Mouse (Mus musculus) CH12.LX (cell line): ENCODE measurements at regions not wholly inside any gene's neighbourhood (a gene's known extent, or its start where the extent isn't known, plus 50 kb on each side); places are given as distances from the start of the nearest gene placed in this dataset.

Experiments used
- DNase-seq: peaks from one replicate; pipeline ENCODE4 v3.0.0-alpha.2; 2013; ENCODE audit errors: extremely low read depth
- H3K27ac ChIP-seq: 2 replicates; pipeline ENCODE4 v1.5.1; 2012; ENCODE audit warnings: low read depth, mild to moderate bottlenecking, control low read depth, moderate library complexity; ENCODE audit not compliant: insufficient read depth
- H3K27me3 ChIP-seq: replicated peaks from 2 replicates; pipeline ENCODE3; 2012; ENCODE audit warnings: inconsistent platforms
- H3K36me3 ChIP-seq, 2 experiments: replicated peaks in 1 of 2; 2 replicates each; pipeline versions ENCODE3 to v1.6.1; 2012; ENCODE audit warnings: inconsistent platforms in 1 of 2, low read length in 1 of 2, mild to moderate bottlenecking in 1 of 2, mixed read lengths in 1 of 2, moderate library complexity in 1 of 2; ENCODE audit not compliant: control insufficient read depth in 1 of 2, insufficient read depth in 1 of 2
- H3K4me1 ChIP-seq, 2 experiments: 2 replicates each; pipeline ENCODE4 v1.6.1; 2012; ENCODE audit warnings: inconsistent platforms in 1 of 2, moderate library complexity in 1 of 2; ENCODE audit not compliant: insufficient read depth in 2 of 2, control insufficient read depth in 1 of 2
- H3K4me2 ChIP-seq: 2 replicates; pipeline ENCODE4 v1.6.1; 2012; ENCODE audit warnings: low read depth, mild to moderate bottlenecking, control low read depth; ENCODE audit not compliant: poor library complexity, insufficient read depth, severe bottlenecking
- H3K4me3 ChIP-seq, 3 experiments: fragments of 150-350 bp in 1 of 3; sonication (generic) in 1 of 3; replicated peaks in 1 of 3; 2 replicates each; pipeline versions ENCODE3 to v1.5.1; 2011 to 2012; ENCODE audit warnings: low read depth in 2 of 3, low read length in 2 of 3, mild to moderate bottlenecking in 2 of 3, moderate library complexity in 2 of 3, control low read depth in 1 of 3, improper control_type of control experiment in 1 of 3, inconsistent platforms in 1 of 3, mixed read lengths in 1 of 3; ENCODE audit not compliant: poor library complexity in 1 of 3
- H3K79me2 ChIP-seq: replicated peaks from 2 replicates; pipeline ENCODE4 v1.6.1; 2012; ENCODE audit warnings: mild to moderate bottlenecking, moderate library complexity; ENCODE audit not compliant: control insufficient read depth, poor library complexity, insufficient read depth, severe bottlenecking; ENCODE audit errors: extremely low read depth
- H3K9ac ChIP-seq: 2 replicates; pipeline ENCODE4 v1.6.1; 2012; ENCODE audit warnings: low read depth, mild to moderate bottlenecking, control low read depth, moderate library complexity; ENCODE audit not compliant: insufficient read depth
- H3K9me3 ChIP-seq: replicated peaks from 2 replicates; pipeline ENCODE3; 2012; ENCODE audit warnings: low read length, inconsistent platforms, mixed read lengths
- BHLHE40 ChIP-seq: IDR thresholded peaks from 2 replicates; pipeline ENCODE4 v1.6.1; 2011; ENCODE audit warnings: mild to moderate bottlenecking, low read depth, low read length, improper control_type of control experiment
- CHD1 ChIP-seq: IDR thresholded peaks from 2 replicates; pipeline ENCODE4 v1.6.1; 2012; ENCODE audit warnings: low read depth, low read length, improper control_type of control experiment, inconsistent platforms
- CTCF ChIP-seq, 2 experiments: IDR thresholded peaks in 1 of 2; conservative IDR thresholded peaks in 1 of 2; 2 replicates each; pipeline ENCODE4 v1.5.1; 2011 to 2012; ENCODE audit warnings: low read depth in 2 of 2, low read length in 2 of 2, improper control_type of control experiment in 1 of 2, inconsistent platforms in 1 of 2, mild to moderate bottlenecking in 1 of 2, moderate library complexity in 1 of 2
- E2F4 ChIP-seq: IDR thresholded peaks from 2 replicates; pipeline ENCODE4 v1.6.1; 2011; ENCODE audit warnings: low read depth, low read length, improper control_type of control experiment; ENCODE audit not compliant: insufficient replicate concordance
- ELF1 ChIP-seq: IDR thresholded peaks from 2 replicates; pipeline ENCODE4 v1.6.1; 2014; ENCODE audit warnings: low read depth, mild to moderate bottlenecking, inconsistent platforms, low read length, improper control_type of control experiment
- EP300 ChIP-seq: IDR thresholded peaks from 2 replicates; pipeline ENCODE4 v1.6.1; 2011; ENCODE audit warnings: low read length, improper control_type of control experiment
- ETS1 ChIP-seq: conservative IDR thresholded peaks from 2 replicates; pipeline ENCODE4 v1.6.1; 2012; ENCODE audit warnings: low read depth, mild to moderate bottlenecking, inconsistent platforms, low read length, improper control_type of control experiment, moderate library complexity
- HCFC1 ChIP-seq: IDR thresholded peaks from 2 replicates; pipeline ENCODE4 v1.6.1; 2012; ENCODE audit warnings: low read depth, mild to moderate bottlenecking, inconsistent platforms, low read length, improper control_type of control experiment
- IRF4 ChIP-seq: IDR thresholded peaks from 2 replicates; pipeline ENCODE4 v1.6.1; 2014; ENCODE audit warnings: low read depth, mild to moderate bottlenecking, inconsistent platforms, low read length, improper control_type of control experiment
- JUN ChIP-seq: IDR thresholded peaks from 2 replicates; pipeline ENCODE4 v1.6.1; 2011; ENCODE audit warnings: low read depth, mild to moderate bottlenecking, low read length, improper control_type of control experiment, moderate library complexity; ENCODE audit not compliant: insufficient read depth
- JUND ChIP-seq: conservative IDR thresholded peaks from 2 replicates; pipeline ENCODE4 v1.6.1; 2011; ENCODE audit warnings: low read depth, low read length, improper control_type of control experiment
- KAT2A ChIP-seq: IDR thresholded peaks from 2 replicates; pipeline ENCODE4 v1.6.1; 2012; ENCODE audit warnings: low read length, improper control_type of control experiment, inconsistent platforms; ENCODE audit not compliant: insufficient replicate concordance
- MAFK ChIP-seq: IDR thresholded peaks from 2 replicates; pipeline ENCODE4 v1.6.1; 2011; ENCODE audit warnings: low read length, improper control_type of control experiment; ENCODE audit not compliant: insufficient replicate concordance
- MAX ChIP-seq: IDR thresholded peaks from 2 replicates; pipeline ENCODE4 v1.6.1; 2011; ENCODE audit warnings: low read length, improper control_type of control experiment
- MAZ ChIP-seq: IDR thresholded peaks from 2 replicates; pipeline ENCODE4 v1.6.1; 2012; ENCODE audit warnings: low read depth, mild to moderate bottlenecking, inconsistent platforms, low read length, improper control_type of control experiment, moderate library complexity
- MEF2A ChIP-seq: IDR thresholded peaks from 2 replicates; pipeline ENCODE4 v1.6.1; 2014; ENCODE audit warnings: low read depth, mild to moderate bottlenecking, inconsistent platforms, low read length, improper control_type of control experiment, borderline replicate concordance
- MXI1 ChIP-seq: IDR thresholded peaks from 2 replicates; pipeline ENCODE4 v1.6.1; 2011; ENCODE audit warnings: mild to moderate bottlenecking, low read depth, low read length, improper control_type of control experiment
- MYC ChIP-seq: IDR thresholded peaks from 2 replicates; pipeline ENCODE4 v1.6.1; 2011; ENCODE audit warnings: low read depth, mild to moderate bottlenecking, improper control_type of control experiment, low read length
- NELFE ChIP-seq: IDR thresholded peaks from 2 replicates; pipeline ENCODE4 v1.6.1; 2011; ENCODE audit warnings: low read depth, low read length, improper control_type of control experiment
- NRF1 ChIP-seq: IDR thresholded peaks from 2 replicates; pipeline ENCODE4 v1.6.1; 2014; ENCODE audit warnings: low read depth, mild to moderate bottlenecking, inconsistent platforms, low read length, improper control_type of control experiment, moderate library complexity
- PAX5 ChIP-seq: IDR thresholded peaks from 2 replicates; pipeline ENCODE4 v1.6.1; 2012; ENCODE audit warnings: low read length, inconsistent platforms, mixed read lengths
- POLR2A ChIP-seq: IDR thresholded peaks from 2 replicates; pipeline ENCODE4 v1.6.1; 2011; ENCODE audit warnings: low read depth, mild to moderate bottlenecking, improper control_type of control experiment, low read length
- POLR2AphosphoS2 ChIP-seq: IDR thresholded peaks from 2 replicates; pipeline ENCODE4 v1.6.1; 2011; ENCODE audit warnings: low read depth, low read length, improper control_type of control experiment
- RAD21 ChIP-seq: IDR thresholded peaks from 2 replicates; pipeline ENCODE4 v1.6.1; 2011; ENCODE audit warnings: low read depth, mild to moderate bottlenecking, low read length, improper control_type of control experiment, moderate library complexity
- RCOR1 ChIP-seq: conservative IDR thresholded peaks from 2 replicates; pipeline ENCODE4 v1.6.1; 2012; ENCODE audit warnings: low read depth, mild to moderate bottlenecking, inconsistent platforms, low read length, improper control_type of control experiment
- SIN3A ChIP-seq: IDR thresholded peaks from 2 replicates; pipeline ENCODE4 v1.6.1; 2012; ENCODE audit warnings: low read length, improper control_type of control experiment, inconsistent platforms
- SMC3 ChIP-seq: IDR thresholded peaks from 2 replicates; pipeline ENCODE4 v1.6.1; 2011; ENCODE audit warnings: low read depth, low read length, improper control_type of control experiment
- TBP ChIP-seq: conservative IDR thresholded peaks from 2 replicates; pipeline ENCODE4 v1.6.1; 2011; ENCODE audit warnings: low read depth, low read length, improper control_type of control experiment
- TCF12 ChIP-seq: IDR thresholded peaks from 2 replicates; pipeline ENCODE4 v1.6.1; 2014; ENCODE audit warnings: low read depth, mild to moderate bottlenecking, inconsistent platforms, low read length, improper control_type of control experiment
- ZC3H11A ChIP-seq: IDR thresholded peaks from 2 replicates; pipeline ENCODE4 v1.6.1; 2012; ENCODE audit warnings: low read depth, mild to moderate bottlenecking, inconsistent platforms, low read length, improper control_type of control experiment
- ZKSCAN1 ChIP-seq: IDR thresholded peaks from 2 replicates; pipeline ENCODE4 v1.6.1; 2012; ENCODE audit warnings: low read depth, inconsistent platforms, low read length, improper control_type of control experiment, borderline replicate concordance
- ZNF384 ChIP-seq: IDR thresholded peaks from 2 replicates; pipeline ENCODE4 v1.6.1; 2012; ENCODE audit warnings: low read depth, low read length, improper control_type of control experiment, inconsistent platforms
- dilution Hi-C: fragments of 300-500 bp; cut with MboI; formaldehyde crosslinking; loops from 2 replicates; pipeline ENCODE4 v1.14.3; 2020; ENCODE audit warnings: low sequenced_read_pairs; ENCODE audit not compliant: extremely low pct_unique_long_range_greater_than_20kb, extremely low pct_ligation_motif_present
- in situ Hi-C: fragments of 300-500 bp; cut with MboI; formaldehyde crosslinking; loops from 3 replicates; pipeline ENCODE4 v1.14.3; 2019; ENCODE audit warnings: low sequenced_read_pairs, low pct_ligation_motif_present, low pct_unique_long_range_greater_than_20kb, mixed read lengths

GRCm38 (mm10) chrX:49387439-49387838 lies 76.3 kb upstream of the Arhgap36 start:
- Histone ChIP-seq H3K79me2 (no peaks in the 10 kb centered on the region), H3K9me3 (no peaks in the 10 kb centered on the region), H3K36me3 (no peaks in the 10 kb centered on the region), H3K9ac (no peak overlapping the region), H3K4me2 (no peak overlapping the region), H3K4me1 (no peaks in the 10 kb centered on the region), H3K4me3 (no peak overlapping the region), H3K27me3 (no peaks in the 10 kb centered on the region), H3K27ac (no peak overlapping the region)
- no peak for TF ChIP-seq CHD1
- TF ChIP-seq TCF12, result no peak
- TF ChIP-seq POLR2AphosphoS2, result no peak
- no peak for TF ChIP-seq MAFK
- TF ChIP-seq IRF4, result no peak
- no peak for TF ChIP-seq NRF1
- TF ChIP-seq JUND, result no peak
- TF ChIP-seq KAT2A, result no peak
- no peak for TF ChIP-seq ETS1
- no peak for TF ChIP-seq EP300
- no peak for TF ChIP-seq POLR2A
- no peak for TF ChIP-seq NELFE
- no peak for TF ChIP-seq ZNF384
- TF ChIP-seq CTCF (conservative IDR thresholded peaks at IDR 0.05 in 1 of 2, IDR thresholded peaks at IDR 0.05 in 1 of 2; ENCODE audit: low read depth in 2 of 2, low read length in 2 of 2), result no peak
- DNase-seq, result no peak
- in situ Hi-C loops, result no loop called here
- dilution Hi-C loops, result no loop called here

- no peak overlapping the region for H3K4me3 ChIP-seq
- no peak overlapping the region for H3K27ac ChIP-seq
- in situ Hi-C loops, result no loop called here
- no peak overlapping the region for H3K9ac ChIP-seq
- H3K36me3 ChIP-seq, result no peaks in the 10 kb centered on the region
- H3K9me3 ChIP-seq, result no peaks in the 10 kb centered on the region
- dilution Hi-C loops, result no loop called here
- TF ChIP-seq MAZ (no peak), PAX5 (no peak), E2F4 (no peak), JUND (no peak), RAD21 (peak; percentile 36), RCOR1 (no peak), ZKSCAN1 (no peak), BHLHE40 (no peak), MAFK (no peak), CTCF (conservative IDR thresholded peaks at IDR 0.05 in 1 of 2, IDR thresholded peaks at IDR 0.05 in 1 of 2; ENCODE audit: low read depth in 2 of 2, low read length in 2 of 2) (peak in 1 of 2 experiments; percentile 52; a peak in 2 of 4 replicates), MXI1 (no peak), KAT2A (no peak), TCF12 (no peak), MYC (no peak), TBP (no peak), ELF1 (no peak), SIN3A (no peak), JUN (no peak), ETS1 (no peak), MEF2A (no peak), MAX (no peak), POLR2A (no peak), ZNF384 (0 out of 2 replicates have a peak, but pooled peaks have one; percentile 39), EP300 (no peak), SMC3 (peak; percentile 40; the same call in 1 of the 2 replicates), HCFC1 (no peak), POLR2AphosphoS2 (no peak), CHD1 (no peak), ZC3H11A (no peak)
- TF ChIP-seq, all 38 proteins: peak for 4
- H3K4me2 ChIP-seq, result peak overlapping the region; percentile 44; the same call in 1 of the 2 replicates
- peak; percentile 35 for DNase-seq
- no peaks in the 10 kb centered on the region for H3K27me3 ChIP-seq
- H3K79me2 ChIP-seq, result no peaks in the 10 kb centered on the region
- no peaks in the 10 kb centered on the region for H3K4me1 ChIP-seq
Observed at GRCm38 (mm10) chrX:49377067-49377466, 86.7 kb upstream of the Arhgap36 start.
